Mouse (Mus musculus): ENCODE data around the gene Gpr162.

DNA sequence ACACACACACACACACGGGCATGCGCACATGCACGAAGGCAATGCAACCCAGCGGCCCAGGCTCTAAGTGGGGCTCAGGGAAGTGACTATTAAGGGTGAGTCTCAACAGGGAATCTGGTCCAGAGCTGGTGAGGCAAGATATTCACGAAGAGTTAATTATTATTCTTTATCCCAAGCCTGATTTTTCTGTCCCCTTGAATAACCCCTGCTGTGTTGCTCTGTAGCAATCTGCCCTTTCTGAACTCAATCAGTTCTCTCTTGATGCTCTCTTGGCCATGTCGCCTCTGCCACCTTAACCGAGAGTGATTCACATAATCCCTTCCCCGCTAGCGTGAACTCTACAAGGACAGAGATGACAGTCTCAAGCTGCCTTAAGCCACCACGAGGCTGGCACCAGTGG is 19.6 kb upstream of the Gpr162 start:
- TF ChIP-seq CTCF (conservative IDR thresholded peaks at IDR 0.05; ENCODE audit: low read length) (no peak), NANOG (IDR thresholded peaks at IDR 0.05; ENCODE audit: borderline replicate concordance, low read length) (no peak), POU5F1 (IDR thresholded peaks at IDR 0.05; ENCODE audit: borderline replicate concordance, low read length) (no peak)

Measured in E14TG2a.4 (cell line).